Mouse (Mus musculus) intestine, embryonic 14.5 days (tissue): ENCODE data around the gene Polr3h. TPM values are rescaled to one million over a fixed set of nuclear protein-coding genes. Genes with fewer than 3 reads are reported as not detected.

Experiments
- ATAC-seq: fragments of 200-750 bp; cut with Nextera tagmentation; replicated peaks from 2 replicates; pipeline ENCODE4 v1.8.0; 2017; ENCODE audit warnings: low read depth, moderate number of reproducible peaks, moderate TSS enrichment, moderate library complexity; ENCODE audit not compliant: low FRiP score, low TSS enrichment
- DNase-seq: peaks from one replicate; pipeline ENCODE4 v3.0.0-alpha.2; 2018; ENCODE audit warnings: low spot score
- H3K27ac ChIP-seq: fragments of 300-500 bp; sonication (generic); 2 replicates; pipeline ENCODE4 v1.5.1; 2014; ENCODE audit warnings: low read depth, mild to moderate bottlenecking, control low read depth
- H3K27me3 ChIP-seq: fragments of 300-500 bp; sonication (generic); replicated peaks from 2 replicates; pipeline ENCODE4 v1.6.1; 2014; ENCODE audit warnings: low read length, control low read depth; ENCODE audit not compliant: control insufficient read depth, insufficient read depth
- H3K36me3 ChIP-seq: fragments of 300-500 bp; sonication (generic); 2 replicates; pipeline ENCODE4 v1.6.1; 2014; ENCODE audit warnings: low read length, control low read depth; ENCODE audit not compliant: control insufficient read depth, insufficient read depth
- H3K4me1 ChIP-seq: fragments of 300-500 bp; sonication (generic); replicated peaks from 2 replicates; pipeline ENCODE4 v1.6.1; 2014; ENCODE audit warnings: low read length, control low read depth, mixed read lengths; ENCODE audit not compliant: control insufficient read depth, insufficient read depth
- H3K4me2 ChIP-seq: fragments of 300-500 bp; sonication (generic); 2 replicates; pipeline ENCODE4 v1.6.1; 2014; ENCODE audit warnings: low read length
- H3K4me3 ChIP-seq: fragments of 300-500 bp; sonication (generic); 2 replicates; pipeline ENCODE4 v1.5.1; 2014; ENCODE audit warnings: low read depth, low read length, control low read depth, mixed read lengths
- H3K9ac ChIP-seq: fragments of 300-500 bp; sonication (generic); 2 replicates; pipeline ENCODE4 v1.6.1; 2014; ENCODE audit warnings: mild to moderate bottlenecking, low read length
- H3K9me3 ChIP-seq: fragments of 300-500 bp; sonication (generic); 2 replicates; pipeline ENCODE4 v1.6.1; 2016; ENCODE audit warnings: low read length, control low read depth; ENCODE audit not compliant: control insufficient read depth
- WGBS: fragments of 180-500 bp; shearing (Covaris S2); extraction: QIAGEN DNeasy Blood & Tissue Kit; methylation state at CpG from one replicate; pipeline ENCODE4 v1.1.7; 2014; 5-methylcytosine and 5-hydroxymethylcytosine counted together
- polyA plus RNA-seq: library from polyadenylated mRNA; unstranded; fragments of >200 nt; fragmentation: Nextera tagmentation; extraction: Ambion mirVana; gene quantifications from 2 replicates; pipeline ENCODE4 v1.2.1, GENCODE M21; 2014

Gene Polr3h
- polyA plus RNA-seq, 1 experiment from 2014 or later = 79.5 TPM

DNA sequence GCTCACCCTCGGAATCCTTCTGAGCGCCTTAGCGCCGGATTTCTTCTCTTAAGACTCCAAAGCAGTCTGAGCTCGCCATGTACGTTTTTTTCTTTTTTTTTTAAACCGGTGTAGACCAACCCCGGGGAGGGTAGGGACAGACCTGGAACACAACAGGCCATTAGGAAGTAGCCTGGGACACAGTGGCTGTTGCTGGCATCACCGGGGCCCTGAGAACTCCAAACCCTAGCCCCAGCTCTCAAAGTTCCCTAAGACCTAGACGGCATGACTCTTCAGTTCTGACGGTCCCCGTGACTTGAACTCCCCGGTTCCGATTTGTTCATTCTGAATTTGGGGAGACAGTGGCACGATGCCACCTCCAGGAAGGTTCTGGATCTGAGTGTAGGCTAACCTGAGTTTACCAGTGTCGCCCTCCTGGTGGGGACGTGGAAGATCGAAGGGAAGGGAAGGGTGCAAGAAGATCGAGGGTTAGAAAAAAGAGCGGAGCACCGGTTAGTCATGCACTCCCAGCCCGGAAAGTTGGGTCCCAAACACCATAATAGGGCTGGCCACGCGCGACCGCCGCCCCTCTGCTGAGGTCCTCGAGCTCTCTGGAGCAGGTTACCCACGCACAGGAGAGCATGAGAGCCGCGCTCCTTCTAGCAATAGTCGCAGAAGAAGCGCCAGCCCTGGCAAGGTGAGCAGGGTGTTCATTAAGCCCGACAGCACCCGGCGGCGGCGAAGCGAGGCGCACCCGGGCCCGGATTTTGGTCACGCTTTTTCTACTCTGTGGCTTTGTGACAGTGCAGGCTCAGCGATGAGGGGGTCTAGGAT, 67.3 kb downstream of the Polr3h start, which contains the start of gene Tob2:
Tob2 (minus strand) TSS at position 280 of the 813 bp plus-strand sequence.
- Histone ChIP-seq H3K4me1 (peaks cover 9% of the 10 kb centered on the region; the same call in 1 of the 2 replicates), H3K27me3 (no peaks in the 10 kb centered on the region), H3K4me2 (peak within 1 kb of the TSS; percentile 98), H3K9me3 (no peaks in the 10 kb centered on the region), H3K36me3 (peaks cover 3% of the 10 kb centered on the region), H3K9ac (peak within 1 kb of the TSS; percentile 94), H3K4me3 (peak within 1 kb of the TSS; percentile 94), H3K27ac (peak within 1 kb of the TSS; percentile 95)
- DNase-seq = peak; percentile 82
- ATAC-seq = peak; percentile 9
- under 1% methylated on average over 44 of the region's 44 CpGs for WGBS

DNA sequence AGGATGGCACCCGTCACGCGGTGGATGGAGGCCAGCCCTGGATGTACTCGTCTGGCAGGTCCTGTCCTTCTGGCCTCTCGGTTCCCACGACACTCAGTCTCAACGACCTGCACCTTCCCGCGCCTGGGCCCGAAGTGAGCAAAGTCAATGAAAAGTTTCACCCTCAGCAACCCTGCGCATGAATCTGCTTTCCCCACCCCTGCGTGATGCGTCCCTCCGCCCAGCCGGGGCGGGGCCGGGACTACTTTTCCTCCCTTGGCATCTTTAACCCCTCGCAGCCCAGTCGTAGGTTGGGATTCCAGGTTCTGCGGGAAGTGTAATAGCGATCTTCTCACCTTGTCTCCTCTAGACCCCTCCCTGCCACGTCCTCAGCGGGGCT, 67.9 kb downstream of the Polr3h start:
- peaks cover 9% of the 10 kb centered on the region for H3K36me3 ChIP-seq
- peak; percentile 99 for DNase-seq
- under 1% methylated on average over 23 of the region's 23 CpGs for WGBS
- H3K4me3 ChIP-seq = peak overlapping the region; percentile 94
- no peaks in the 10 kb centered on the region for H3K9me3 ChIP-seq
- peak overlapping the region; percentile 95 for H3K27ac ChIP-seq
- ATAC-seq = peak; percentile 37
- H3K4me1 ChIP-seq = peaks cover 9% of the 10 kb centered on the region; the same call in 1 of the 2 replicates
- peak overlapping the region; percentile 94 for H3K9ac ChIP-seq
- no peaks in the 10 kb centered on the region for H3K27me3 ChIP-seq
- peak overlapping the region; percentile 98 for H3K4me2 ChIP-seq

DNA sequence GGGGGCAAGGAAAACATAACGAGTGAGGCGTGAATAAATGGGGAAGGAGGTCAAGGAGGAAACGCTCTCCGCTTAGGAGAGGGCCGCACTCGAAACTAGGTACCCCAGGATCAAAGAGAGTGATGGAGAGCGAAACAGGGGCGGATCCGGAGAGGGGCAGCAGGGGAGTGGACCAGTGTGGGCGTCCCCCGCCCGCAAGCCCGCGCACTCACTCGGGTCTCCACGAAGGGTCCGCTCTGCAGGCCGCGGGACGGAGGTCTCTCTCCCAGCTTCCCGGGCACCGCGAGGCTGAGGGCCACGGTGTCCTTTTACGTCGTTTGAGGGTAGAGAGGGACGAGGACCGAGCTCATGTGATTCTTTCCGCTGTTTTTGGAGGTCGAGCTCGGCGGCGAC, 68.3 kb downstream of the Polr3h start:
- ATAC-seq = 0 out of 2 replicates have a peak, but pooled peaks have one; percentile 4
- peaks cover 9% of the 10 kb centered on the region; the same call in 1 of the 2 replicates for H3K4me1 ChIP-seq
- H3K4me2 ChIP-seq = peak overlapping the region; percentile 98
- 0% methylated on average over 29 of the region's 33 CpGs for WGBS
- peak overlapping the region; percentile 94 for H3K9ac ChIP-seq
- DNase-seq = no peak
- H3K27ac ChIP-seq = peak overlapping the region; percentile 80
- H3K36me3 ChIP-seq = peaks cover 11% of the 10 kb centered on the region
- H3K27me3 ChIP-seq = no peaks in the 10 kb centered on the region
- no peaks in the 10 kb centered on the region for H3K9me3 ChIP-seq
- H3K4me3 ChIP-seq = peak overlapping the region; percentile 94

GRCm38 (mm10) chr15:81856938-81857723, 68.9 kb downstream of the Polr3h start:
- peaks cover 9% of the 10 kb centered on the region; the same call in 1 of the 2 replicates for H3K4me1 ChIP-seq
- H3K4me2 ChIP-seq = peak overlapping the region; percentile 98
- H3K9me3 ChIP-seq = no peaks in the 10 kb centered on the region
- DNase-seq (no peak), ATAC-seq (no peak)
- peaks cover 14% of the 10 kb centered on the region for H3K36me3 ChIP-seq
- under 1% methylated on average over 14 of the region's 14 CpGs for WGBS
- H3K4me3 ChIP-seq = peak overlapping the region; percentile 94
- no peaks in the 10 kb centered on the region for H3K27me3 ChIP-seq
- peak overlapping the region; percentile 94 for H3K9ac ChIP-seq
- H3K27ac ChIP-seq = peak overlapping the region; percentile 80

- Histone ChIP-seq H3K4me2 (peak overlapping the region; percentile 98), H3K27ac (peak overlapping the region; percentile 62), H3K4me3 (peak overlapping the region; percentile 94), H3K36me3 (peaks cover 23% of the 10 kb centered on the region), H3K9ac (peak overlapping the region; percentile 94), H3K4me1 (peaks cover 9% of the 10 kb centered on the region; the same call in 1 of the 2 replicates), H3K9me3 (no peaks in the 10 kb centered on the region), H3K27me3 (no peaks in the 10 kb centered on the region)
- WGBS = under 1% methylated on average over 28 of the region's 28 CpGs
- DNase-seq (peak; percentile 87), ATAC-seq (peak; percentile 84)
Observed at GRCm38 (mm10) chr15:81856030-81856790, 69.8 kb downstream of the Polr3h start.

DNA sequence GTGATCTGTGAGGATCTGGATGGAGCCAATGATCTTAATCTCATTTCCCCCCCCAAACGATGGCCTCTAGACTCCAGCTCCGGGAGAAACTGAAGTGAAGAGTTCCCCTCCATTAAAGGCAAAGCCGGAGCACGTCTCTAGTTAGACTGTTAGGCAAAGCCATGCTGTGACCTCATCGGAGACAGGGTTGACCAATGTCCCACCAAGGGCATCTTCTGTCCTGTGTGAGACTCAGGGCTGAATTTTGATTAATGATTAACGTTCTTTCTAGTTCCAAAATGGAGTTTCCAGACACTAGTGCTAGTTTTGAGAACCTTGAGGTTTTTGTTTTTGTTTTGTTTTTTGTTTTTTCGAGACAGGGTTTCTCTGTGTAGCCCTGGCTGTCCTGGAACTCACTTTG, 73.0 kb downstream of the Polr3h start:
- peaks cover 48% of the 10 kb centered on the region for H3K36me3 ChIP-seq

DNA sequence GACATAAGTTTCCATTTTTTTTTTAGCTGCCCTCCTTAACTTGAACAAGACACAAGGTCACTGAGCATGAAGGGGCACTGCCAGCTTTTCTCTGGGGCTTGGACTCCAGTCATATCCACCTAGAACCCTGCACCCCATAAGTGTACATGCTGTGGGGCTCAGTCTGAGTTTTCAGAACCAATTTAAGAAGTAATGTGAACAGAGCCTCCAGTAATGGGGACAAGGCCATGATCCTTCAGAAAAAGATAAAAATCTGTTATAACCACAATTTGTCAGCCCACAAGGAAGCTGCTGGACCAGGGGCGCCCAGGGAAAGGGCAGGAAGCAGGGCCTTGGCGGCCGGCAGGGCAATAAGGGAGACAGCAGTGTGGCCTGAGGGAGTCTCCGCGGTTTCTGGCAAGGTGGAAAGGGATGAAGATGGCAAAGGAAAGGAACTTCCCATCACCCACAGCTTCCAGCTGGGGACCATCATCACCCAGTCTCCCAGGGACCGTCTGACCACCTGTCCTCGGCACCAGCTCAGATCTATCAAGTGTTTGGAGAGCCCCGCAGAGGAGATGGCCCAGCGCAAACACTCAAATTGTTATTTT, 73.5 kb downstream of the Polr3h start:
- Histone ChIP-seq H3K27ac (no peak overlapping the region), H3K4me3 (no peak overlapping the region)
- WGBS = 78% methylated on average over 9 of the region's 9 CpGs

More for the DNA sequence above, 73.0 kb downstream of the Polr3h start:
- DNase-seq = no peak
- H3K27me3 ChIP-seq = no peaks in the 10 kb centered on the region
- no peaks in the 10 kb centered on the region for H3K4me1 ChIP-seq
- no peak for ATAC-seq
- H3K9ac ChIP-seq = no peak overlapping the region
- H3K9me3 ChIP-seq = no peaks in the 10 kb centered on the region
- WGBS = 85% methylated on average over 7 of the region's 7 CpGs
- H3K4me2 ChIP-seq = no peak overlapping the region
- H3K27ac ChIP-seq = no peak overlapping the region
- H3K4me3 ChIP-seq = no peak overlapping the region

DNA sequence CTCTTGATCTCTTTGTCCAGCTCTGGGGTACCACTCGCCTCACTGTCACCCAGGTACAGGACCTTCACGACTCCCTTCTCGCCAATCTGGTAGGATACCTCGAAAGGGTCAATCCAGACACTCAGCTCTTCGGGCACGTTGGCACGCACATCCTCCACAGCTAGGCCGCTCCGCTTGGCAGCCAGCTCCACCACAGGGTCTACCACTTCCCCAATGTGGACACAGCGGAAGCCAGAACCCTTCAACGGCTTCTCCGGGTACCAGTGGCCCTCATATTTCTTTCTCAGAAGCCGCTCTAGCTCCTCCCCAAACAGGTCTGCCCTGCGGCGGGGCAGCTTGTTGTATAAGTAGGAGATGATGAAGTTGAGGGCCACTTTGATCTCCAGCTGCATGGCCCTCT, 74.7 kb downstream of the Polr3h start:
- Histone ChIP-seq H3K4me1 (no peaks in the 10 kb centered on the region), H3K9ac (no peak overlapping the region), H3K9me3 (no peaks in the 10 kb centered on the region), H3K27ac (no peak overlapping the region), H3K36me3 (peaks cover 59% of the 10 kb centered on the region), H3K4me2 (no peak overlapping the region), H3K4me3 (no peak overlapping the region), H3K27me3 (no peaks in the 10 kb centered on the region)
- 96% methylated on average over 15 of the region's 15 CpGs for WGBS
- DNase-seq = no peak
- ATAC-seq = no peak

More for the DNA sequence above, 73.5 kb downstream of the Polr3h start:
- ATAC-seq (no peak), DNase-seq (no peak)
- Histone ChIP-seq H3K27me3 (no peaks in the 10 kb centered on the region), H3K4me2 (no peak overlapping the region), H3K9me3 (no peaks in the 10 kb centered on the region), H3K9ac (no peak overlapping the region), H3K36me3 (peaks cover 54% of the 10 kb centered on the region), H3K4me1 (no peaks in the 10 kb centered on the region)
